In the genomic region with DNA sequence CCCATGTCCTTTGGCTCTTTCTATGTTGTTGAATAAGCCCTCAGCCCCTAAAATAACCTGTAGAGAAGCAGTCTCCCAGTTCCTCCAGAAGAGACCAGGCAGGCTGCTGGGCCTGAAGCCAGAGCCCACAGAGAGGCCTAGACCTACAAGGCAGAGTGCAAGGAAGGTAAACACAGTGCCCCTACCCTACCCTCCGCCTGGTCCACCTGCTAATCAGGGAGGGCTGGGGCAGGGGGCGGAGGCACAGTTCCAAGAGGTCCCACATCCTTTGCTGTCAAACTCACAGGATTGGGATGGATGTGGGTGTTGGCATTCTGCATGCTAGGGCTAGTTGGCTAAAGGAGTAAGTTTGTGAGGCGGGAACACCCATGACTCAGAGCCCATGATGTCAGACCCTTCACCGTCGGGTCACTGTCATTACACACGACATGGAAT, we compare ENCODE assay signal across 8 mouse cellular contexts. TPM values are rescaled to one million over a fixed set of nuclear protein-coding genes. Genes with fewer than 3 reads are reported as not detected.
DNase-seq lines count a peak whose midpoint lies in the region; ATAC-seq lines count a peak whose summit lies in the region.

No protein-coding gene starts in this region.

- H3K9me3 ChIP-seq in kidney, embryonic 14.5 days (ENCODE audit: control insufficient read depth, low read length), result no peaks in the 10 kb centered on the region
- no peaks in the 10 kb centered on the region for H3K9me3 ChIP-seq in hindbrain, embryonic 15.5 days
- no peaks in the 10 kb centered on the region for H3K9me3 ChIP-seq in midbrain, embryonic 13.5 days

- H3K27me3 ChIP-seq in kidney, embryonic 14.5 days (ENCODE audit: control insufficient read depth, insufficient read depth, low read length), result peaks cover 19% of the 10 kb centered on the region
- H3K27me3 ChIP-seq in hindbrain, embryonic 15.5 days, result peaks cover 23% of the 10 kb centered on the region
- peaks cover 58% of the 10 kb centered on the region for H3K27me3 ChIP-seq in midbrain, embryonic 13.5 days

- 46% methylated on average over 6 of the region's 6 CpGs for WGBS in kidney, embryonic 14.5 days
- 45% methylated on average over 6 of the region's 6 CpGs for WGBS in hindbrain, embryonic 15.5 days
- 40% methylated on average over 6 of the region's 6 CpGs for WGBS in midbrain, embryonic 13.5 days

- peak overlapping the region; percentile 50; the same call in 1 of the 2 replicates for H3K4me3 ChIP-seq in kidney, embryonic 14.5 days (ENCODE audit: low read length)
- H3K4me3 ChIP-seq in hindbrain, embryonic 15.5 days, result peak overlapping the region; percentile 48; the same call in 1 of the 2 replicates
- H3K4me3 ChIP-seq in midbrain, embryonic 13.5 days (replicated peaks), result 0 out of 2 replicates have a peak overlapping the region, but pooled peaks have one; percentile 47

- no peak overlapping the region for H3K9ac ChIP-seq in kidney, embryonic 14.5 days (ENCODE audit: low read depth, low read length)
- 0 out of 2 replicates have a peak overlapping the region, but pooled peaks have one; percentile 6 for H3K9ac ChIP-seq in hindbrain, embryonic 15.5 days
- H3K9ac ChIP-seq in midbrain, embryonic 13.5 days (replicated peaks), result no peak overlapping the region

- no peak for DNase-seq in kidney, postnatal 25 days
- no peak for DNase-seq in T-cell, adult 2 months (ENCODE audit: low spot score)
- DNase-seq in c-Kit-positive CD71-positive TER-119-positive erythroid progenitor cells, embryonic 14.5 days (ENCODE audit: low spot score), result no peak
- DNase-seq in frontal cortex, postnatal 14 days (ENCODE audit: low spot score in 2 of 2), result no peak

- H3K4me1 ChIP-seq in kidney, embryonic 14.5 days (ENCODE audit: control insufficient read depth, insufficient read depth, low read length), result peaks cover 8% of the 10 kb centered on the region; the same call in 1 of the 2 replicates
- peaks cover 13% of the 10 kb centered on the region; the same call in 1 of the 2 replicates for H3K4me1 ChIP-seq in hindbrain, embryonic 15.5 days (replicated peaks)
- H3K4me1 ChIP-seq in midbrain, embryonic 13.5 days (replicated peaks), result peaks cover 15% of the 10 kb centered on the region

- H3K27ac ChIP-seq in kidney, embryonic 14.5 days (ENCODE audit: low read depth, low read length), result no peak overlapping the region
- no peak overlapping the region for H3K27ac ChIP-seq in hindbrain, embryonic 15.5 days (replicated peaks)
- no peak overlapping the region for H3K27ac ChIP-seq in midbrain, embryonic 13.5 days

- H3K36me3 ChIP-seq in kidney, embryonic 14.5 days (ENCODE audit: control insufficient read depth, insufficient read depth, low read length), result no peaks in the 10 kb centered on the region
- H3K36me3 ChIP-seq in hindbrain, embryonic 15.5 days, result no peaks in the 10 kb centered on the region
- H3K36me3 ChIP-seq in midbrain, embryonic 13.5 days, result no peaks in the 10 kb centered on the region

- peak overlapping the region; percentile 97 for H3K4me2 ChIP-seq in kidney, embryonic 14.5 days (replicated peaks; ENCODE audit: low read depth, low read length)
- H3K4me2 ChIP-seq in hindbrain, embryonic 15.5 days, result peak overlapping the region; percentile 91
- H3K4me2 ChIP-seq in midbrain, embryonic 13.5 days (replicated peaks), result peak overlapping the region; percentile 84

- no peak for ATAC-seq in kidney, embryonic 14.5 days (ENCODE audit: low FRiP score, low TSS enrichment)
- ATAC-seq in common myeloid progenitor, adult 5-6 weeks (replicated peaks; ENCODE audit: low read depth, poor library complexity, severe bottlenecking), result peak; percentile 5; the same call in 1 of the 2 replicates
- 0 out of 2 replicates have a peak, but pooled peaks have one; percentile 21 for ATAC-seq in hindbrain, embryonic 15.5 days (ENCODE audit: low FRiP score, low read depth)
- peak; percentile 55 for ATAC-seq in midbrain, embryonic 13.5 days

RNA-seq across cellular contexts. Expression of a gene that starts 0.9 kb away (rescaled TPM):
- polyA plus RNA-seq in kidney, embryonic 14.5 days (2014; fragmentation: Nextera tagmentation; extraction: Ambion mirVana), result 0.55 and 1.1 TPM in 2 replicates
- 10.4 and 11.6 TPM in 2 replicates for total RNA-seq in common myeloid progenitor, adult 5-6 weeks (2017)
- polyA plus RNA-seq in hindbrain, embryonic 15.5 days (2015; fragmentation: Nextera tagmentation; extraction: Ambion mirVana), result 1.3 and 1.4 TPM in 2 replicates
- polyA plus RNA-seq in midbrain, embryonic 13.5 days (2015; fragmentation: Nextera tagmentation; extraction: Ambion mirVana), result 0.44 and 0.46 TPM in 2 replicates

RNA-seq across cellular contexts. Expression of a gene that starts 51.2 kb away (rescaled TPM):
- 8.4 and 17.3 TPM in 2 replicates for polyA plus RNA-seq in kidney, embryonic 14.5 days (2014; fragmentation: Nextera tagmentation; extraction: Ambion mirVana)
- 14.8 and 16.5 TPM in 2 replicates for total RNA-seq in common myeloid progenitor, adult 5-6 weeks (2017)
- 12.1 and 14.0 TPM in 2 replicates for polyA plus RNA-seq in hindbrain, embryonic 15.5 days (2015; fragmentation: Nextera tagmentation; extraction: Ambion mirVana)
- 11.7 and 12.6 TPM in 2 replicates for polyA plus RNA-seq in midbrain, embryonic 13.5 days (2015; fragmentation: Nextera tagmentation; extraction: Ambion mirVana)
